Mouse (Mus musculus) midbrain, embryonic 12.5 days (tissue): Measurements from ENCODE around the gene Glmp. TPM values are rescaled to one million over a fixed set of nuclear protein-coding genes. Genes with fewer than 3 reads are reported as not detected.
A peak's percentile ranks its signal among the peaks of the same experiment; 100 is the strongest.
"Not testable (repeated sequence)": the region's sequence is repeated elsewhere in the genome, so short reads cannot be mapped to it uniquely, and the experiment has no call there.

Experiments
- ATAC-seq: fragments of 200-750 bp; cut with Nextera tagmentation; 2 replicates; pipeline ENCODE4 v1.8.0; 2017; ENCODE audit warnings: low read depth, moderate TSS enrichment, moderate library complexity; ENCODE audit not compliant: low FRiP score
- H3K27ac ChIP-seq: fragments of 300-500 bp; sonication (generic); replicated peaks from 2 replicates; pipeline ENCODE4 v1.5.1; 2016; ENCODE audit warnings: mild to moderate bottlenecking
- H3K27me3 ChIP-seq: fragments of 300-500 bp; sonication (generic); 2 replicates; pipeline ENCODE4 v1.6.1; 2016; ENCODE audit warnings: mild to moderate bottlenecking
- H3K36me3 ChIP-seq: fragments of 300-500 bp; sonication (generic); 2 replicates; pipeline ENCODE4 v1.6.1; 2016
- H3K4me1 ChIP-seq: fragments of 300-500 bp; sonication (generic); 2 replicates; pipeline ENCODE4 v1.6.1; 2016
- H3K4me2 ChIP-seq: fragments of 300-500 bp; sonication (generic); replicated peaks from 2 replicates; pipeline ENCODE4 v1.6.1; 2016; ENCODE audit warnings: mild to moderate bottlenecking, moderate library complexity
- H3K4me3 ChIP-seq: fragments of 300-500 bp; sonication (generic); 2 replicates; pipeline ENCODE4 v1.5.1; 2016; ENCODE audit warnings: mild to moderate bottlenecking
- H3K9ac ChIP-seq: fragments of 300-500 bp; sonication (generic); replicated peaks from 2 replicates; pipeline ENCODE4 v1.6.1; 2016; ENCODE audit warnings: mild to moderate bottlenecking, moderate library complexity
- H3K9me3 ChIP-seq: fragments of 300-500 bp; sonication (generic); 2 replicates; pipeline ENCODE4 v1.6.1; 2016; ENCODE audit warnings: mild to moderate bottlenecking
- WGBS: fragments of 180-500 bp; shearing (Covaris S2); methylation state at CpG from one replicate; pipeline ENCODE4 v1.1.7; 2016; 5-methylcytosine and 5-hydroxymethylcytosine counted together
- polyA plus RNA-seq: library from polyadenylated mRNA; unstranded; fragments of >200 nt; fragmentation: Nextera tagmentation; extraction: Ambion mirVana; gene quantifications from 2 replicates; pipeline ENCODE4 v1.2.1, GENCODE M21; 2016

Glmp gene
- 104 and 128 TPM in 2 replicates for polyA plus RNA-seq

- Histone ChIP-seq H3K27me3 (no peaks in the 10 kb centered on the region), H3K9ac (peak within 1 kb of the TSS; percentile 80), H3K4me1 (peaks cover 14% of the 10 kb centered on the region), H3K27ac (no peak within 1 kb of the TSS), H3K4me2 (peak within 1 kb of the TSS; percentile 84), H3K4me3 (peak within 1 kb of the TSS; percentile 71), H3K9me3 (no peaks in the 10 kb centered on the region), H3K36me3 (peaks cover 62% of the 10 kb centered on the region)
- WGBS, result 2% methylated on average over 10 of the region's 10 CpGs
- ATAC-seq, result peak; percentile 60
Measured at GRCm38 (mm10) chr3:88324951-88325405, at the start of gene Glmp. Gene Glmp (plus strand): TSS chr3:88325023.

- H3K9me3 ChIP-seq, result no peaks in the 10 kb centered on the region
- WGBS, result 77% methylated on average over 2 of the region's 2 CpGs
- no peak overlapping the region for H3K4me3 ChIP-seq
- ATAC-seq, result no peak
- H3K4me2 ChIP-seq, result no peak overlapping the region
- H3K27me3 ChIP-seq, result no peaks in the 10 kb centered on the region
- no peak overlapping the region for H3K9ac ChIP-seq
- no peaks in the 10 kb centered on the region for H3K36me3 ChIP-seq
- H3K27ac ChIP-seq, result no peak overlapping the region
- H3K4me1 ChIP-seq, result no peaks in the 10 kb centered on the region
Measured at GRCm38 (mm10) chr3:88276121-88276520, 48.7 kb upstream of the Glmp start.

GRCm38 (mm10) chr3:88276529-88277143, 48.2 kb upstream of the Glmp start:
- Histone ChIP-seq H3K27ac (no peak overlapping the region), H3K4me1 (no peaks in the 10 kb centered on the region), H3K9me3 (no peaks in the 10 kb centered on the region), H3K4me2 (no peak overlapping the region), H3K27me3 (no peaks in the 10 kb centered on the region), H3K4me3 (no peak overlapping the region), H3K36me3 (no peaks in the 10 kb centered on the region), H3K9ac (no peak overlapping the region)
- no peak for ATAC-seq
- 48% methylated on average over 7 of the region's 7 CpGs for WGBS

- Histone ChIP-seq H3K9me3 (no peaks in the 10 kb centered on the region), H3K27ac (no peak overlapping the region), H3K4me3 (no peak overlapping the region), H3K4me1 (no peaks in the 10 kb centered on the region), H3K4me2 (no peak overlapping the region), H3K9ac (no peak overlapping the region), H3K27me3 (no peaks in the 10 kb centered on the region), H3K36me3 (no peaks in the 10 kb centered on the region)
- WGBS, result 79% methylated on average over 2 of the region's 2 CpGs
- no peak for ATAC-seq
Measured at GRCm38 (mm10) chr3:88280035-88280434, 44.8 kb upstream of the Glmp start.

GRCm38 (mm10) chr3:88281141-88281916, 43.5 kb upstream of the Glmp start:
- not testable (repeated sequence) for H3K9me3 ChIP-seq, H3K4me1 ChIP-seq, H3K4me3 ChIP-seq, H3K27me3 ChIP-seq, H3K9ac ChIP-seq, ATAC-seq, H3K27ac ChIP-seq, H3K4me2 ChIP-seq, H3K36me3 ChIP-seq
- 61% methylated on average over 11 of the region's 11 CpGs for WGBS

- H3K36me3 ChIP-seq, H3K27me3 ChIP-seq, H3K4me3 ChIP-seq, H3K4me2 ChIP-seq, H3K4me1 ChIP-seq, H3K9me3 ChIP-seq, ATAC-seq, H3K9ac ChIP-seq, H3K27ac ChIP-seq: not testable (repeated sequence)
- WGBS, result 97% methylated on average over 14 of the region's 14 CpGs
Measured at GRCm38 (mm10) chr3:88284815-88285564, 39.8 kb upstream of the Glmp start.

GRCm38 (mm10) chr3:88285565-88285895, 39.3 kb upstream of the Glmp start:
- H3K27ac ChIP-seq, H3K4me2 ChIP-seq, H3K27me3 ChIP-seq, H3K36me3 ChIP-seq, H3K9me3 ChIP-seq, H3K4me1 ChIP-seq, H3K9ac ChIP-seq, ATAC-seq, H3K4me3 ChIP-seq: not testable (repeated sequence)
- WGBS, result no CpG with 5 or more reads among the region's 2 CpGs

GRCm38 (mm10) chr3:88287110-88287509, 37.7 kb upstream of the Glmp start, which contains the start of gene Gm38392:
Gene Gm38392 (minus strand): TSS chr3:88287210.
- Histone ChIP-seq H3K9ac (no peak within 1 kb of the TSS), H3K4me3 (no peak within 1 kb of the TSS), H3K36me3 (no peaks in the 10 kb centered on the region), H3K9me3 (no peaks in the 10 kb centered on the region), H3K27ac (no peak within 1 kb of the TSS), H3K4me2 (no peak within 1 kb of the TSS), H3K27me3 (no peaks in the 10 kb centered on the region), H3K4me1 (no peaks in the 10 kb centered on the region)
- 93% methylated on average over 4 of the region's 4 CpGs for WGBS
- ATAC-seq, result no peak

- H3K27ac ChIP-seq, ATAC-seq: not testable (repeated sequence)
- 85% methylated on average over 7 of the region's 10 CpGs for WGBS
Measured at GRCm38 (mm10) chr3:88288133-88288713, 36.6 kb upstream of the Glmp start.

GRCm38 (mm10) chr3:88291970-88292369, 32.9 kb upstream of the Glmp start:
- H3K4me2 ChIP-seq, result no peak overlapping the region
- ATAC-seq, result no peak
- no peak overlapping the region for H3K27ac ChIP-seq
- no peaks in the 10 kb centered on the region for H3K27me3 ChIP-seq
- H3K9ac ChIP-seq, result no peak overlapping the region
- no peak overlapping the region for H3K4me3 ChIP-seq
- no peaks in the 10 kb centered on the region for H3K36me3 ChIP-seq
- WGBS, result 39% methylated on average over 4 of the region's 4 CpGs
- H3K4me1 ChIP-seq, result peaks cover 8% of the 10 kb centered on the region; the same call in 1 of the 2 replicates
- no peaks in the 10 kb centered on the region for H3K9me3 ChIP-seq

More at GRCm38 (mm10) chr3:88288133-88288713, 36.6 kb upstream of the Glmp start:
- H3K9ac ChIP-seq, H3K4me2 ChIP-seq, H3K4me3 ChIP-seq, H3K36me3 ChIP-seq, H3K27me3 ChIP-seq, H3K9me3 ChIP-seq, H3K4me1 ChIP-seq: not testable (repeated sequence)

- H3K4me1 ChIP-seq, result peaks cover 18% of the 10 kb centered on the region
- not testable (repeated sequence) for H3K27me3 ChIP-seq, ATAC-seq, H3K27ac ChIP-seq, H3K9me3 ChIP-seq, H3K4me3 ChIP-seq
- peaks cover 11% of the 10 kb centered on the region for H3K36me3 ChIP-seq
- peak overlapping the region; percentile 86; the same call in 1 of the 2 replicates for H3K4me2 ChIP-seq
- H3K9ac ChIP-seq, result 0 out of 2 replicates have a peak overlapping the region, but pooled peaks have one; percentile 62
- 74% methylated on average over 1 of the region's 1 CpGs for WGBS
Measured at GRCm38 (mm10) chr3:88295272-88295671, 29.6 kb upstream of the Glmp start.
